Mouse (Mus musculus) frontal cortex, adult (tissue): ENCODE results near the gene Slc26a3.
A peak's percentile ranks its signal among the peaks of the same experiment; 100 is the strongest.

Source experiments
- ATAC-seq: cut with Nextera tagmentation; 2 replicates; pipeline ENCODE4 v1.9.2; 2017; ENCODE audit warnings: mild to moderate bottlenecking, moderate library complexity, mixed read lengths; ENCODE audit not compliant: low TSS enrichment

Gene Slc26a3

GRCm38 (mm10) chr12:31513724-31514503 lies 123.2 kb downstream of the Slc26a3 start:
- ATAC-seq, result no peak

- peak; percentile 72 for ATAC-seq
Measured at GRCm38 (mm10) chr12:31520119-31520518, 129.4 kb downstream of the Slc26a3 start.

- peak; percentile 84 for ATAC-seq
Measured at GRCm38 (mm10) chr12:31521371-31521770, 130.7 kb downstream of the Slc26a3 start.
